Mouse (Mus musculus) thymus, postnatal 4 days (tissue): Measurements from ENCODE around the gene Pax1.

Experiments
- DNase-seq: peaks from one replicate; pipeline ENCODE4 v3.0.0; 2021

Pax1 gene

GRCm38 (mm10) chr2:147372947-147373666, 11.4 kb downstream of the Pax1 start:
- DNase-seq: no peak

DNA sequence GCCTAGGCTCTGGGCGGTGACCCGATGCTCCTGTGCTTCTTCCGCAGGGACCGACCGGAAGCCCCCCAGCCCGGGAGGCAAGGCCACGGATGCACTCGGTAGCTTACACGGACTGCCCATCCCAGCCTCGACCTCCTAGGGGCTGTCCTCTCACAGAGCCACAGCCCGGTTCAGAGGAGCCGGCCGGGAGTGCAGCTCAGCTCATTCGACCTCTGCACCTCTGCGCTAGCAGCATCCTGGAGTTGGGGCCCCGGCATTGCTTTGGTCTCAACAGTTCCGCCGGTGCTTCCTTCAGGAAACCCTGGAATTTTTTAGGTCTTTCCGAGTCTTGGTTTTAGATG, 11.9 kb downstream of the Pax1 start:
- no peak for DNase-seq

DNA sequence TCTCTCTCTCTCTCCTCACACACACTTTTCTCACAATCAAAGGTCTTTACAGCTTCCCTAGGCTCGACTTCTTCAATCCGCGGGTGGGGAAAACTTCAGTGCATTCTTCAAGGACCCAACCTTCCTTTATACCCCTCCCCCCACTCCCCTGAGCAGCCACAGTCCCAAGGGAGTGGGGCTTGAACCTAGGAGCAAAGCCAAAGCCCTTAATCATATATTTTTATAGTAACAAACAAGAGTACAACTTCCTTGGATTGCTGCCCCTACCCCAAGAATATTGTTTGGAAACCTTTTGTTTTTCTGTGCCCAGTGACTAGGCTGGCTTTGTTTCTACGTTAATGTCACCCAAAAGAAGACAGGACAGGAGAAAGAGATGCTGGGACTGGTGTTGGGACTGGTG, 12.5 kb downstream of the Pax1 start:
- DNase-seq: no peak

GRCm38 (mm10) chr2:147375019-147375715, 13.4 kb downstream of the Pax1 start:
- DNase-seq: no peak

DNA sequence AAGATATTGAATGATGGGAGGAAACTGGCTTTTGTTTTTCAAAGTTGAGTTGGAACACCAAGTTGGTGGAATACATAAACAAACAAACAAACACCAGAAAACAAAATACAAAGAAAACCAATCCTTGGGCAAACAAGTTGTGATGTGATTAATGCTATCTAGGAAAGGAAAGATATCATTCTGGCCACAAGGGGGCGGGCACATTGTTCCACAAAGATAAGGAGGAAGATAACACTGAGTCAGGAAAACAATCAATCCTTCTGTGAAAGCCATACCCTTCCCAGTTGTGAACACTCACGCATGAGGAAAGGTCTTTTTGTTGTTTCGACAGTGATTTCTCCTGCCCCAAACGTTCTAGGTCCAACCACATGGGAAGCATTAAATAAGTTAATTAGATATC, 17.2 kb downstream of the Pax1 start:
- peak; percentile 30 for DNase-seq

- no peak for DNase-seq
Observed at GRCm38 (mm10) chr2:147383373-147383772, 21.6 kb downstream of the Pax1 start.

GRCm38 (mm10) chr2:147386949-147387348, 25.2 kb downstream of the Pax1 start:
- DNase-seq: no peak

- DNase-seq: no peak
Observed at GRCm38 (mm10) chr2:147409323-147409722, 47.6 kb downstream of the Pax1 start.

DNA sequence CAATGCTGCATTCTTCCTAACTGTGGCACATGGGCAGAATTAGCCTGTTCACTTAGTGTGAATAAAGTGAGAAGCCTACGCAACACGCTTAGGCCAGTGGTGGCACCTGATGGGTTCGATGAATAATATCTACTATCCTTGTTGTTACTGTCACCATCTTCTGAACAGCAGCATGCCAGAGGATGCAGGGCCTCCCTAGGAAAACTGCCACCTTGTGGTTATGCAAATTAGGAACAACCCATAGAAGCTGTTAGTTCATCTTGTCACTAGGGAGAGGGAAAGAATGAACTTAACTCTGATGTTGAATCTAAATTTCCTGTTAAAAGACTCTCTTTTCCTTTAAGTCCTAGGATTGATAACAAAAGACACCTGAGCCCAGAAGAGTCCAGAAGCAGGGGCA, 53.3 kb downstream of the Pax1 start:
- no peak for DNase-seq

DNA sequence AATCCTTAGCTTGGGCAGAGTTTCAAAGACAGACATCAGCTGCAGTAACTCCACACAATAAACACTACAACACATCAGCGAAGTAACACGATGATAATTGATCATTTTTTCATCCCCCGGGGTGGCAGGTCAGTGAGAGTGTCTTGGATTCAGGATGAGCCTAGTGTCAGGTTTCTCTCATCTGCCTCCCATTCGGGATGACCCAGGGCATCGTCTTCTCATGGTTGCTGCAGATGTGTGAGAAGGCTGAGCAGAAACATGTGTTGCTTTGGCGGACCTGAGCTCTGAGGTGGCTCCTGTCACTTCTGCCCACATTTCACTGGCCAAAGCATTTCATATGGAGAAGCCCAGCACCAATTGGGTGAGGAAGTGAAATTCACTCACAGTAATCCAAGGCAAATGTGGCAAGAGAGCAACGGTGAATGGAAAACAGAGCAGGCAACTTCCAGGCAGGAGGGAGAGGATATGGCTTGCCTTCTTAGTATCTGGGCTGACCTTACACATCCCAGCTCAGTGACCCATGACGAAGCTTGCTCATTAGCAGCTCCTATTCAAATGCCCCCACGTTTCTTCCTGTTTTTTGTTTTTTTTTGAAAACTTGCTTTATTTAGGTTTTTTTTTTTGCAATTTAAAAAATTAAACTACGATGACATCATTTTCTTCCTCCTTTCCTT, 63.0 kb downstream of the Pax1 start:
- no peak for DNase-seq

DNA sequence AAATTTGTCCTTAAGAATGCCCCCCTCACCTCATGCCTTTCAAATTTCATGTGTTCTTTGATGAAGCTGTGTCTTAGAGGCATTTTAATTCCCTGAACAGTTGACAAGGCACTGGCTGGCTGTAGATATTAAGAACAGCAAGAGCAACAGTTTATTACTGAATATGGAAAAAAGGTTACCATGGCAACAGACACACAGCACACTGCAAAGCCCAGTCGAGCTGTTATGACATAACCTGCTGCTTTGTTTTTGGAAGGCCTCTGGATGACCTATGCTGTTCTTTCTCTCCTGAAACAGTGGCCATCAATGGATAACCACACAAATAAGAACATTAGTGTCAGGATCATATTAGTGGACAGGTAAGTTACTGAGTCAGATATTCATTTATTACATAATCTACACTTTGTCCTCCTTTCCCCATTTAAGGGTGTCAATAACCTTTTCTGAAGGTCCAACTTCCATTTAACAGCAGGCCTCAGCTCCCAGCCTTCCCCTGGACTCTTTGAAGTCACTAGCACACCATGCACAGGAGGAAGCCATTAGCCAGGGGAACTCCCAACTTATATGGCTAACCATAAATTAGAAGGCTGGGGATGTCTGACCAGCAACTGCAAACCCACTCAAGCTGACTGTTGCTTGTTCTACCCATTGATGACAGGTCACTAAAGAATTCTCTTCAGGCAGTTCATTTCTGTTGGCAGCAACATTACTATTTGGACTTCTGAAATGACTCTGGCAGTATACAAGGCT, 68.1 kb downstream of the Pax1 start:
- no peak for DNase-seq

GRCm38 (mm10) chr2:147433120-147433519, 71.4 kb downstream of the Pax1 start:
- peak; percentile 7 for DNase-seq
